Mouse (Mus musculus) heart, postnatal 4 days (tissue): ENCODE data around the gene Abcb9. TPM values are rescaled to one million over a fixed set of nuclear protein-coding genes. Genes with fewer than 3 reads are reported as not detected.

ENCODE experiments used
- DNase-seq: peaks from one replicate; pipeline ENCODE4 v3.0.0; 2021
- total RNA-seq, 2 experiments: library from RNA; stranded (reverse); gene quantifications; 2 replicates each; pipeline ENCODE4 v1.2.3; 2021

Abcb9 gene
- total RNA-seq, 2 experiments from 2014 or later = 4.9 to 5.5 TPM

DNA sequence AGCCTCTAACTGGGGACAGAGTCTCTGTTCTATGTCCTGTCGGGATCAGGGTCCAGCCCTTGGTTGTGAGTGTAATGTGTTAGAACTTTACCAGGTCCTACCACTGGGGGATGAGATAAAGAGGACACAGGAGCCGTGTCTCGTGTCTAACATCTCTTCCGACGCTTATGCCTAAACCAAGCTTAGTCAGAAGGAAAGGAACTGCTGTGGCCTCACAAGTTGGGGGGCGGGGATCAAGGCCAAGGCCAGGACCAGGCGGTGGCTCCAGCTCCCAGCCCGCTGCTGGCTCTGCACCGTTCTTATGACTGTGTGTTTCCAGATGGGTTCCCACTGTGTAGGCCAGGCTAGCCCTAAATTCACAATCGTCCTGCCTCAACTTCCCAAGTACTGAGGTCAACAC is 82.7 kb downstream of the Abcb9 start:
- no peak for DNase-seq

DNA sequence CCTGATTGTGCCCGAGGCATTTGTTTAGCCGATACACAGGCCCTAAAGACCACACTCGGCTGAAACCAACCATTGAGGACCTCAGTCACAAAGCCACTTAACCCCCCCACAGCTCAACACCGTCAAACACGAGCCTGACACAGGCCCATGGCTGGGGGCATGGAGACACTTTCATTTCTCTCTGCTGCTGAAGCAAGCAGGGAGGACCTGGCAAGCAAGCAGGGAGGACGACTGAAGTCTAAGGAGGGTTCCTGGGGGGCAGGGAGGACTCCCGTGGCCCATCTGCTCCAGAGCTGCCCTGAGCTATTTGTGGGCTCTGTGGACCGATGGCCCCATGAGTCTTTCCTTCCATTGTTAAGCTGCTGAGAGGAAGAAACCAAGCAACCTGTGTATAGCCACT is 83.7 kb downstream of the Abcb9 start:
- DNase-seq = no peak

Other genes starting within 250 kb of the Abcb9 start
- gene Hcar2, start 230.3 kb downstream of the Abcb9 start, total RNA-seq = not detected
- under 1 TPM; 0.38 to 0.41 TPM for gene Hcar1, start 215.8 kb downstream of the Abcb9 start, total RNA-seq
- gene Denr, start 188.6 kb downstream of the Abcb9 start, total RNA-seq = 10 to 100 TPM; 56.7 to 61.4 TPM
- gene Gm43518, start 168.4 kb downstream of the Abcb9 start, total RNA-seq = under 1 TPM in 1 of 2 experiments, not detected in 1; 0.62 TPM
- 1 to 10 TPM; 2.2 TPM for gene Ccdc62, start 165.1 kb downstream of the Abcb9 start, total RNA-seq
- gene Hip1r, start 122.2 kb downstream of the Abcb9 start, total RNA-seq = 10 to 100 TPM; 29.6 to 42.2 TPM
- 10 to 100 TPM; 42.3 to 49.1 TPM for gene Vps37b, start 63.5 kb downstream of the Abcb9 start, total RNA-seq
- gene Ogfod2, start 16.5 kb upstream of the Abcb9 start, total RNA-seq = 10 to 100 TPM; 10.2 to 11.9 TPM
- gene Arl6ip4, start 20.3 kb upstream of the Abcb9 start, total RNA-seq = 10 to 100 TPM; 55.1 to 68.4 TPM
- 10 to 100 TPM; 45.9 to 52.2 TPM for gene Pitpnm2, start 154.0 kb upstream of the Abcb9 start, total RNA-seq
- gene Mphosph9, start 232.2 kb upstream of the Abcb9 start, total RNA-seq = 10 to 100 TPM; 12.1 to 13.9 TPM
- 10 to 100 TPM; 11.7 to 13.0 TPM for gene 2810006K23Rik, start 232.3 kb upstream of the Abcb9 start, total RNA-seq